Mouse (Mus musculus) heart, postnatal 0 days (tissue): ENCODE measurements at regions not wholly inside any gene's neighbourhood (a gene's known extent, or its start where the extent isn't known, plus 50 kb on each side); places are given as distances from the start of the nearest gene placed in this dataset.

Experiments used
- CTCF ChIP-seq: IDR thresholded peaks from 2 replicates; pipeline ENCODE4 v1.5.1; 2016; ENCODE audit warnings: antibody characterized with exemption, control low read depth, low read depth
- EP300 ChIP-seq: IDR thresholded peaks from 2 replicates; pipeline ENCODE4 v1.6.1; 2016; ENCODE audit warnings: antibody characterized with exemption, low read depth

- no peak for TF ChIP-seq CTCF
- no peak for TF ChIP-seq EP300
Observed at GRCm38 (mm10) chr15:56005361-56005760, 1472.1 kb downstream of the Slc22a22 start.
